Mouse (Mus musculus) ES-Bruce4 (cell line): ENCODE data around the gene Jsrp1.

Source experiments
- CTCF ChIP-seq: IDR thresholded peaks from one replicate; pipeline ENCODE4 v1.8.1; 2011; ENCODE audit warnings: low read depth, low read length
- EP300 ChIP-seq: IDR thresholded peaks from 2 replicates; pipeline ENCODE4 v1.6.1; 2011; ENCODE audit warnings: low read depth, low read length; ENCODE audit not compliant: insufficient read depth
- POLR2A ChIP-seq: IDR thresholded peaks from one replicate; pipeline ENCODE4 v1.8.1; 2011; ENCODE audit warnings: low read length; ENCODE audit not compliant: insufficient read depth

- TF ChIP-seq CTCF (no peak), POLR2A (no peak), EP300 (no peak)
Observed at GRCm38 (mm10) chr10:80805322-80805721, 8.0 kb downstream of the Jsrp1 start.
